In genomic region chr11:32781633-32782404, GRCm38 (mm10) we compare ENCODE assay signal across 12 mouse cellular contexts. TPM values are rescaled to one million over a fixed set of nuclear protein-coding genes. Genes with fewer than 3 reads are reported as not detected.
DNase-seq lines count a peak whose midpoint lies in the region; ATAC-seq and TF ChIP-seq lines count a peak whose summit lies in the region.
"Had no signal": no experiment of that assay in that cellular context is flagged by ENCODE, and none has a peak within 500 bp of the region (broad histone marks: within the 10 kb centered on the region; RNA-seq: fewer than 3 reads in every experiment).

No protein-coding gene starts in this region.

- ATAC-seq in forebrain, embryonic 14.5 days: peak; percentile 46
- ATAC-seq in forebrain, embryonic 11.5 days (replicated peaks; ENCODE audit: low FRiP score): no peak
- ATAC-seq in hindbrain, embryonic 13.5 days (ENCODE audit: low FRiP score): peak; percentile 72; the same call in 1 of the 2 replicates

- peak; percentile 45 for DNase-seq in forebrain, embryonic 14.5 days (ENCODE audit: low spot score)
- DNase-seq in forebrain, embryonic 11.5 days (ENCODE audit: low spot score): no peak
- DNase-seq in brain, embryonic 14.5 days (ENCODE audit: low read depth): peak; percentile 70
- DNase-seq in limb, embryonic 10.5 days (ENCODE audit: low spot score): no peak
- no peak for DNase-seq in lung, adult 2 months
- no peak for DNase-seq in B cell, adult 2 months
- DNase-seq in kidney, postnatal 10 days: no peak

- no peaks in the 10 kb centered on the region for H3K27me3 ChIP-seq in forebrain, embryonic 14.5 days (replicated peaks; ENCODE audit: control insufficient read depth, insufficient read depth, low read length)
- H3K27me3 ChIP-seq in forebrain, embryonic 11.5 days (ENCODE audit: control insufficient read depth, insufficient read depth, low read length): no peaks in the 10 kb centered on the region
- H3K27me3 ChIP-seq in hindbrain, embryonic 13.5 days: no peaks in the 10 kb centered on the region
- H3K27me3 ChIP-seq in limb, embryonic 10.5 days (ENCODE audit: low read depth, poor library complexity, severe bottlenecking): no peaks in the 10 kb centered on the region
- H3K27me3 ChIP-seq: embryonic facial prominence, embryonic 15.5 days; heart, embryonic 12.5 days; limb, embryonic 15.5 days had no signal

- no peak overlapping the region for H3K4me3 ChIP-seq in forebrain, embryonic 14.5 days (ENCODE audit: low read depth, low read length)
- no peak overlapping the region for H3K4me3 ChIP-seq in forebrain, embryonic 11.5 days (ENCODE audit: low read depth, low read length)
- no peak overlapping the region for H3K4me3 ChIP-seq in hindbrain, embryonic 13.5 days
- no peak overlapping the region for H3K4me3 ChIP-seq in limb, embryonic 10.5 days
- H3K4me3 ChIP-seq in lung, adult 2 months (replicated peaks; ENCODE audit: extremely low read depth, low read depth, low read length): no peak overlapping the region
- H3K4me3 ChIP-seq: embryonic facial prominence, embryonic 15.5 days; gastrocnemius, adult 2 months; heart, embryonic 12.5 days; limb, embryonic 15.5 days had no signal

- H3K9ac ChIP-seq in forebrain, embryonic 14.5 days (ENCODE audit: low read length): no peak overlapping the region
- H3K9ac ChIP-seq in forebrain, embryonic 11.5 days (ENCODE audit: low read length): no peak overlapping the region
- H3K9ac ChIP-seq in hindbrain, embryonic 13.5 days: no peak overlapping the region
- H3K9ac ChIP-seq: embryonic facial prominence, embryonic 15.5 days; heart, embryonic 12.5 days; limb, embryonic 15.5 days had no signal

- H3K4me2 ChIP-seq in forebrain, embryonic 14.5 days (ENCODE audit: low read length): no peak overlapping the region
- H3K4me2 ChIP-seq in forebrain, embryonic 11.5 days (ENCODE audit: low read depth, low read length, severe bottlenecking): no peak overlapping the region
- no peak overlapping the region for H3K4me2 ChIP-seq in hindbrain, embryonic 13.5 days
- H3K4me2 ChIP-seq: embryonic facial prominence, embryonic 15.5 days; heart, embryonic 12.5 days; limb, embryonic 15.5 days had no signal

- H3K4me1 ChIP-seq in forebrain, embryonic 14.5 days (ENCODE audit: control insufficient read depth, insufficient read depth, low read length): no peaks in the 10 kb centered on the region; the same call in 1 of the 2 replicates
- H3K4me1 ChIP-seq in forebrain, embryonic 11.5 days (replicated peaks; ENCODE audit: control insufficient read depth, insufficient read depth, low read length): no peaks in the 10 kb centered on the region
- peaks cover 10% of the 10 kb centered on the region for H3K4me1 ChIP-seq in hindbrain, embryonic 13.5 days (replicated peaks)
- peaks cover 18% of the 10 kb centered on the region for H3K4me1 ChIP-seq in limb, embryonic 10.5 days
- no peaks in the 10 kb centered on the region for H3K4me1 ChIP-seq in lung, adult 2 months (ENCODE audit: control insufficient read depth, insufficient read depth, low read length)
- H3K4me1 ChIP-seq: embryonic facial prominence, embryonic 15.5 days had no signal

- WGBS in forebrain, embryonic 14.5 days: 42% methylated on average over 2 of the region's 2 CpGs
- 55% methylated on average over 2 of the region's 2 CpGs for WGBS in forebrain, embryonic 11.5 days
- WGBS in hindbrain, embryonic 13.5 days: 59% methylated on average over 2 of the region's 2 CpGs
- WGBS in limb, embryonic 10.5 days: 73% methylated on average over 2 of the region's 2 CpGs
- WGBS in lung, adult 2 months: 30% methylated on average over 2 of the region's 2 CpGs

- no peaks in the 10 kb centered on the region for H3K9me3 ChIP-seq in forebrain, embryonic 14.5 days (replicated peaks; ENCODE audit: control insufficient read depth, low read length)
- no peaks in the 10 kb centered on the region for H3K9me3 ChIP-seq in forebrain, embryonic 11.5 days (ENCODE audit: control insufficient read depth, low read length)
- no peaks in the 10 kb centered on the region for H3K9me3 ChIP-seq in hindbrain, embryonic 13.5 days
- no peaks in the 10 kb centered on the region for H3K9me3 ChIP-seq in limb, embryonic 10.5 days (replicated peaks)
- H3K9me3 ChIP-seq: embryonic facial prominence, embryonic 15.5 days; heart, embryonic 12.5 days; limb, embryonic 15.5 days had no signal

- peak overlapping the region; percentile 21; the same call in 1 of the 2 replicates for H3K27ac ChIP-seq in forebrain, embryonic 14.5 days (ENCODE audit: low read depth, low read length)
- H3K27ac ChIP-seq in forebrain, embryonic 11.5 days (ENCODE audit: low read depth, low read length): no peak overlapping the region
- no peak overlapping the region for H3K27ac ChIP-seq in hindbrain, embryonic 13.5 days
- H3K27ac ChIP-seq in limb, embryonic 10.5 days: peak overlapping the region; percentile 40; the same call in 1 of the 2 replicates
- H3K27ac ChIP-seq: embryonic facial prominence, embryonic 15.5 days; gastrocnemius, adult 2 months had no signal

- H3K36me3 ChIP-seq in forebrain, embryonic 14.5 days (ENCODE audit: control insufficient read depth, insufficient read depth, low read length): no peaks in the 10 kb centered on the region
- H3K36me3 ChIP-seq in forebrain, embryonic 11.5 days (ENCODE audit: control insufficient read depth, insufficient read depth, low read length): no peaks in the 10 kb centered on the region
- H3K36me3 ChIP-seq in hindbrain, embryonic 13.5 days: no peaks in the 10 kb centered on the region
- H3K36me3 ChIP-seq in limb, embryonic 10.5 days: no peaks in the 10 kb centered on the region
- H3K36me3 ChIP-seq: embryonic facial prominence, embryonic 15.5 days; heart, embryonic 12.5 days; limb, embryonic 15.5 days had no signal

- no peak for TF ChIP-seq POLR2A in brain, embryonic 14.5 days (IDR thresholded peaks at IDR 0.05; ENCODE audit: borderline replicate concordance, extremely low read depth, insufficient read depth, insufficient read length, poor library complexity, severe bottlenecking)
- no peak for TF ChIP-seq POLR2A in lung, adult 2 months (IDR thresholded peaks at IDR 0.05; ENCODE audit: borderline replicate concordance, extremely low read depth, low read depth, low read length)

- TF ChIP-seq CTCF in brain, embryonic 14.5 days (IDR thresholded peaks at IDR 0.05; ENCODE audit: borderline replicate concordance, extremely low read depth, insufficient read depth, insufficient read length): no peak
- no peak for TF ChIP-seq CTCF in lung, adult 2 months (IDR thresholded peaks at IDR 0.05; ENCODE audit: insufficient read depth, low read length)

RNA-seq across cellular contexts. Expression of gene Smim23, which starts 42.6 kb away (rescaled TPM):
- not detected in 2 replicates for polyA plus RNA-seq in forebrain, embryonic 14.5 days (2014; fragmentation: Nextera tagmentation; extraction: Ambion mirVana)
- not detected in 2 replicates for polyA plus RNA-seq in forebrain, embryonic 11.5 days (2014; fragmentation: Nextera tagmentation; extraction: Ambion mirVana)
- polyA plus RNA-seq in brain, embryonic 14.5 days (2012; rRNA removed): not detected in 2 replicates
- not detected in 2 replicates for polyA plus RNA-seq in hindbrain, embryonic 13.5 days (2015; fragmentation: Nextera tagmentation; extraction: Ambion mirVana)
- not detected in 2 replicates for polyA plus RNA-seq in limb, embryonic 10.5 days (2016; fragmentation: Nextera tagmentation; extraction: Ambion mirVana)
- polyA plus RNA-seq in lung, adult 2 months (2012; rRNA removed): not detected in 2 replicates
- polyA plus RNA-seq: embryonic facial prominence, embryonic 15.5 days; heart, embryonic 12.5 days; limb, embryonic 15.5 days had no signal

Comparison
In these comparisons a context has a peak if more than half of its experiments do, and no peak if none do; other contexts are left out.
1. DNase-seq: peak in forebrain, embryonic 14.5 days (single experiment) and brain, embryonic 14.5 days (single experiment); none in forebrain, embryonic 11.5 days (single experiment), limb, embryonic 10.5 days (single experiment), lung, adult 2 months (single experiment), B cell, adult 2 months (0 of 2) and kidney, postnatal 10 days (single experiment).
2. H3K27ac ChIP-seq: peak in forebrain, embryonic 14.5 days (single experiment) and limb, embryonic 10.5 days (single experiment); none in forebrain, embryonic 11.5 days (single experiment) and hindbrain, embryonic 13.5 days (single experiment).